Mouse (Mus musculus) olfactory bulb, adult 2 months (tissue): ENCODE results near the gene Vps8.

Source experiments
- CTCF ChIP-seq: fragments of 200-500 bp; IDR thresholded peaks from 2 replicates; pipeline ENCODE4 v1.5.1; 2012; ENCODE audit warnings: low read depth, mild to moderate bottlenecking, low read length, moderate library complexity; ENCODE audit not compliant: insufficient read depth
- POLR2A ChIP-seq: fragments of 200-500 bp; IDR thresholded peaks from 2 replicates; pipeline ENCODE4 v1.6.1; 2012; ENCODE audit warnings: mild to moderate bottlenecking, low read depth, low read length, moderate library complexity; ENCODE audit not compliant: insufficient read depth

DNA sequence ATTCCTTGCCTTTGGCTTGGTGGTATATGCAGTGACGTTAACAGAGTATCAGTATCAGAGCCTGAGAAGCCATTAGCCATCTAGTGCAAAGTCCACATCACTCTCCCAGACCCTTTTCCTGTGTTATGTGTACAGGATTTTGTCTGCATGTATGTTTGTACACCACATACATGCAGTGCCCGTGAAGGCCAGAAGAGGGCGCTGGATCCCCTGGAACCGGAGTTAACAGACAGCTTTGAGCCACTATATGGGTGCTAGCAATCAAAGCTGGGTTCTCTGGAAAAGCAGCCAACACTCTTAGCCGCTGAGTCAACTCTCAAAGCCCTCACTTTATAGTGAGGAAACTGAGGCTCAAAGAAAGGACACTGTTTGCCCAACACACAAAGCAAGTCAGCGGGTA lies 30.8 kb upstream of the Vps8 start:
- TF ChIP-seq CTCF (no peak), POLR2A (no peak)
